Mouse (Mus musculus): ENCODE measurements at regions not wholly inside any gene's neighbourhood (a gene's known extent, or its start where the extent isn't known, plus 50 kb on each side); places are given as distances from the start of the nearest gene placed in this dataset.
A peak's percentile ranks its signal among the peaks of the same experiment; 100 is the strongest.

GRCm38 (mm10) chr2:75461421-75461991 lies 197.6 kb upstream of the Hnrnpa3 start:
- no peaks in the 10 kb centered on the region for H3K9me3 ChIP-seq (replicated peaks)
- no peaks in the 10 kb centered on the region for H3K27me3 ChIP-seq
- H3K4me1 ChIP-seq (replicated peaks) = no peaks in the 10 kb centered on the region
- H3K36me3 ChIP-seq = no peaks in the 10 kb centered on the region
- WGBS = 74% methylated on average over 10 of the region's 10 CpGs
- no peak overlapping the region for H3K4me2 ChIP-seq
- H3K27ac ChIP-seq = no peak overlapping the region
- H3K9ac ChIP-seq = no peak overlapping the region
- no peak for ATAC-seq (replicated peaks; ENCODE audit: insufficient number of reproducible peaks, insufficient read depth, low FRiP score, low read depth)
- H3K4me3 ChIP-seq = no peak overlapping the region

GRCm38 (mm10) chr2:75462030-75462671 lies 196.9 kb upstream of the Hnrnpa3 start:
- H3K4me2 ChIP-seq = no peak overlapping the region
- H3K4me1 ChIP-seq (replicated peaks) = no peaks in the 10 kb centered on the region
- no peaks in the 10 kb centered on the region for H3K36me3 ChIP-seq
- no peak for ATAC-seq (replicated peaks; ENCODE audit: insufficient number of reproducible peaks, insufficient read depth, low FRiP score, low read depth)
- no peaks in the 10 kb centered on the region for H3K9me3 ChIP-seq (replicated peaks)
- H3K27ac ChIP-seq = no peak overlapping the region
- 77% methylated on average over 5 of the region's 5 CpGs for WGBS
- no peak overlapping the region for H3K4me3 ChIP-seq
- no peak overlapping the region for H3K9ac ChIP-seq
- no peaks in the 10 kb centered on the region for H3K27me3 ChIP-seq

- Histone ChIP-seq H3K36me3 (no peaks in the 10 kb centered on the region), H3K4me3 (no peak overlapping the region), H3K27me3 (no peaks in the 10 kb centered on the region), H3K9ac (no peak overlapping the region), H3K27ac (no peak overlapping the region), H3K4me1 (replicated peaks) (no peaks in the 10 kb centered on the region), H3K9me3 (replicated peaks) (no peaks in the 10 kb centered on the region), H3K4me2 (no peak overlapping the region)
- no peak for ATAC-seq (replicated peaks; ENCODE audit: insufficient number of reproducible peaks, insufficient read depth, low FRiP score, low read depth)
- WGBS = 82% methylated on average over 9 of the region's 9 CpGs
These were observed 196.0 kb upstream of the Hnrnpa3 start for GRCm38 (mm10) chr2:75463091-75463490.

DNA sequence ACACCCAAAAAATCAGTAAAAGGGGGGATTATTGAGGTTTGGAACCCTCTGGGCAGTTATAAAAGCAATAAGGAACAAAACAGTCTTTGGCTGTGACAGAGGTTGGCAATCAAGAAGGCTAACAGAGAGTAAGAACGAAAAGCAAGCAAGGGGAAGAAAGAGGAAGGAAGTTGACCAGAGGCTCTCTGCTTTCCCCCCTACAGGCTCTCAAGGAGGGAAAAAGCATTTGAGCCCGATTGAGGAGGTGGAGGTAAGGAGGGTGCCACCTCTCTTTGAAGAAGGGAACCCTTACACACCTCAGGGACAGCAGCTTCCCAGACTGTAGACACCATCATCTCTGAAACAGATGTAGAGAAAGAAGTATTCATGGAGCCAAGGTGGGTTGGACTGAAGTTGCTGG lies 194.6 kb upstream of the Hnrnpa3 start:
- ATAC-seq (replicated peaks; ENCODE audit: insufficient number of reproducible peaks, insufficient read depth, low FRiP score, low read depth) = no peak

DNA sequence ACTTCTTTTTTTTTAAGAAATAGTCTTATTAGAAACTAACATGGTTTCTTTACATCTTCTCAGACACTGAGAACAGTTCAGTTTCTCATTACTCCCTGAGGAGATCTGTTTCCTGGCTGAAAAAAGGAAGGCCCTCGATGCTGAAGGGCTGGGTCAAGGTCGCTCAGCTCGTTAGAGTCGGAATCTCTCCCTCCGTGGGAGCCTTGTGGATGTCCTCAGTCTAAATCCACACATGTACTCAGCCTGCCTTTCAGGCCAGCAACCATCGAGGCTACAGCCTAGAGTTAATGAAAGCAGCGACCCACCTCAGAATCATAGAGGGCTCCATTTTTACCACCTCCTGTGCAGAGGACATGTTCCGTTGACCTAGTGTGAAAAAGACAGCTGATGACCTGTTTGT lies 190.2 kb upstream of the Hnrnpa3 start:
- Histone ChIP-seq H3K4me2 (no peak overlapping the region), H3K4me1 (replicated peaks) (peaks cover 11% of the 10 kb centered on the region), H3K36me3 (no peaks in the 10 kb centered on the region), H3K9ac (no peak overlapping the region), H3K9me3 (replicated peaks) (no peaks in the 10 kb centered on the region), H3K27me3 (no peaks in the 10 kb centered on the region), H3K4me3 (no peak overlapping the region), H3K27ac (no peak overlapping the region)
- ATAC-seq (replicated peaks; ENCODE audit: insufficient number of reproducible peaks, insufficient read depth, low FRiP score, low read depth) = no peak
- 67% methylated on average over 8 of the region's 8 CpGs for WGBS

More for the DNA sequence above, 194.6 kb upstream of the Hnrnpa3 start:
- Histone ChIP-seq H3K9ac (no peak overlapping the region), H3K9me3 (replicated peaks) (no peaks in the 10 kb centered on the region), H3K36me3 (no peaks in the 10 kb centered on the region), H3K4me1 (replicated peaks) (no peaks in the 10 kb centered on the region), H3K27me3 (no peaks in the 10 kb centered on the region), H3K4me3 (no peak overlapping the region), H3K27ac (no peak overlapping the region), H3K4me2 (no peak overlapping the region)
- 43% methylated on average over 2 of the region's 2 CpGs for WGBS

DNA sequence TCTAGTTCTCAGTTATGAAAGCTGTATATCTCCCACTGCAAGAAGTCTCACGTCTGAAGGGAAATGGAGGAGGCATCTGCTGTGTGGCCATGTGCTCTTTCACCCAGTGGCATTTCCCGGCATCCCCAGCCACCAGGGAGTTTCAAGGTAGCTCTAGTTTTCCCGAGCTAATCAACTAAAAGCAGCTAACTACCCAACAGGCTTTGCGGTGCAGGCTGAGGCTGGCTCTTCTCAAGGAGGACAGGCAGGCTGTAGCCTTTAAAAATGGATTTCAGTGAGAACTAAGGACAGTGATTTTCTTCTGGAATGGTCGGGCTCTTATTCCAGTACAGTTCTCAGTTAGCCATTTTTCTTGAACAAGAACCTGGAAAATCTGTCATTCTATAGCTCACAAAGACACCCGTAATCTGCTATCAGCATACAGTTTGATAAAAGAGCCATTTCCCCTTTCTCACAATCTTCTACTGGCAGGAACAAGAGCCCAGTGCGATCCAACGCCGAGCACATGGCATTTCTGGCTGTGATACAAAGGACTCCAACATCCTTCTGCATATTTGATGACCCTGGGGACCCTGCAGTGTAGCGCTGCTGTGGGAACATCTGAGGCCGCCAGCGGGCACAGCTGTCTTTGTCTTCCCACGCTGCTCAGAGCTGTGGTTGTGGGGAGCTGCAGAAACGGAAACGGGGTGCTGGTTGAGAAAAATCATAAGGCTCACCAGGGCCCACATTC lies 188.9 kb upstream of the Hnrnpa3 start:
- Histone ChIP-seq H3K9me3 (replicated peaks) (no peaks in the 10 kb centered on the region), H3K9ac (no peak overlapping the region), H3K27ac (peak overlapping the region; percentile 43), H3K36me3 (no peaks in the 10 kb centered on the region), H3K4me1 (replicated peaks) (peaks cover 11% of the 10 kb centered on the region), H3K27me3 (no peaks in the 10 kb centered on the region), H3K4me2 (peak overlapping the region; percentile 48), H3K4me3 (no peak overlapping the region)
- 23% methylated on average over 15 of the region's 15 CpGs for WGBS
- peak; percentile 75; the same call in 1 of the 2 replicates for ATAC-seq (replicated peaks; ENCODE audit: insufficient number of reproducible peaks, insufficient read depth, low FRiP score, low read depth)

- Histone ChIP-seq H3K4me1 (replicated peaks) (peaks cover 11% of the 10 kb centered on the region), H3K36me3 (no peaks in the 10 kb centered on the region), H3K4me2 (peak overlapping the region; percentile 48), H3K4me3 (no peak overlapping the region), H3K9me3 (replicated peaks) (no peaks in the 10 kb centered on the region), H3K27me3 (no peaks in the 10 kb centered on the region), H3K27ac (peak overlapping the region; percentile 43), H3K9ac (no peak overlapping the region)
- WGBS = 39% methylated on average over 9 of the region's 9 CpGs
- 0 out of 2 replicates have a peak, but pooled peaks have one; percentile 9 for ATAC-seq (replicated peaks; ENCODE audit: insufficient number of reproducible peaks, insufficient read depth, low FRiP score, low read depth)
These were observed 188.4 kb upstream of the Hnrnpa3 start for GRCm38 (mm10) chr2:75470688-75471054.

- Histone ChIP-seq H3K9ac (no peak overlapping the region), H3K27me3 (no peaks in the 10 kb centered on the region), H3K36me3 (no peaks in the 10 kb centered on the region), H3K4me3 (no peak overlapping the region), H3K4me1 (replicated peaks) (peaks cover 11% of the 10 kb centered on the region), H3K4me2 (no peak overlapping the region), H3K9me3 (replicated peaks) (no peaks in the 10 kb centered on the region), H3K27ac (no peak overlapping the region)
- ATAC-seq (replicated peaks; ENCODE audit: insufficient number of reproducible peaks, insufficient read depth, low FRiP score, low read depth) = no peak
- WGBS = 81% methylated on average over 9 of the region's 9 CpGs
These were observed 186.6 kb upstream of the Hnrnpa3 start for GRCm38 (mm10) chr2:75472489-75472888.

DNA sequence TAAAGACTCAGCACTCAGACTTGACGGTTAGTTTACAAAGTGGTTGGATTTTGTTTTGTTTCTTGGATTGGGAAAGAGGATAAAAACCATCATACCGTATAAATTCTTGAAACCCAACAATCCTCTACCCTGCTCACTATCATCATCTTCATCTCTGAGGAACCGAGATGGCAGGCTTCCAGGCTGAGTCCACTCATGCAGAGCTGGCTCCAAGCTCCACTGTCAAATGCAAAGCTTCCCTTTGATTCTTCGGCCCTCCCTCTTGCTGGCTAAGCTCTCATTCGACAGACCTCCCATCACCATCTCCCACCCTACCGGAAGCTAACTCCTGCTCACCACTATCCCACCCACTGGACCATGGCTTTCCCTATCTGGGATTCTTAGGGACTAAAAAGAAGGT lies 184.6 kb upstream of the Hnrnpa3 start:
- Histone ChIP-seq H3K4me3 (no peak overlapping the region), H3K27ac (no peak overlapping the region), H3K27me3 (no peaks in the 10 kb centered on the region), H3K9me3 (replicated peaks) (no peaks in the 10 kb centered on the region), H3K36me3 (no peaks in the 10 kb centered on the region), H3K4me1 (replicated peaks) (peaks cover 11% of the 10 kb centered on the region), H3K4me2 (no peak overlapping the region), H3K9ac (no peak overlapping the region)
- 52% methylated on average over 6 of the region's 6 CpGs for WGBS
- ATAC-seq (replicated peaks; ENCODE audit: insufficient number of reproducible peaks, insufficient read depth, low FRiP score, low read depth) = no peak

- Histone ChIP-seq H3K9ac (no peak overlapping the region), H3K4me2 (no peak overlapping the region), H3K4me1 (replicated peaks) (no peaks in the 10 kb centered on the region), H3K9me3 (replicated peaks) (no peaks in the 10 kb centered on the region), H3K4me3 (no peak overlapping the region), H3K36me3 (no peaks in the 10 kb centered on the region), H3K27me3 (no peaks in the 10 kb centered on the region), H3K27ac (no peak overlapping the region)
- no peak for ATAC-seq (replicated peaks; ENCODE audit: insufficient number of reproducible peaks, insufficient read depth, low FRiP score, low read depth)
- WGBS = 82% methylated on average over 1 of the region's 1 CpGs
These were observed 182.7 kb upstream of the Hnrnpa3 start for GRCm38 (mm10) chr2:75476350-75476749.

GRCm38 (mm10) chr2:75477076-75477475 lies 182.0 kb upstream of the Hnrnpa3 start:
- H3K4me2 ChIP-seq = no peak overlapping the region
- no peak overlapping the region for H3K27ac ChIP-seq
- no peaks in the 10 kb centered on the region for H3K4me1 ChIP-seq (replicated peaks)
- ATAC-seq (replicated peaks; ENCODE audit: insufficient number of reproducible peaks, insufficient read depth, low FRiP score, low read depth) = no peak
- H3K27me3 ChIP-seq = no peaks in the 10 kb centered on the region
- WGBS = 82% methylated on average over 8 of the region's 8 CpGs
- no peak overlapping the region for H3K4me3 ChIP-seq
- H3K9me3 ChIP-seq (replicated peaks) = no peaks in the 10 kb centered on the region
- H3K9ac ChIP-seq = no peak overlapping the region
- H3K36me3 ChIP-seq = no peaks in the 10 kb centered on the region

GRCm38 (mm10) chr2:75479546-75479945 lies 179.5 kb upstream of the Hnrnpa3 start:
- Histone ChIP-seq H3K36me3 (no peaks in the 10 kb centered on the region), H3K27ac (no peak overlapping the region), H3K4me3 (no peak overlapping the region), H3K4me1 (replicated peaks) (no peaks in the 10 kb centered on the region), H3K4me2 (no peak overlapping the region), H3K9ac (no peak overlapping the region), H3K9me3 (replicated peaks) (no peaks in the 10 kb centered on the region), H3K27me3 (no peaks in the 10 kb centered on the region)
- no peak for ATAC-seq (replicated peaks; ENCODE audit: insufficient number of reproducible peaks, insufficient read depth, low FRiP score, low read depth)
- 80% methylated on average over 5 of the region's 5 CpGs for WGBS
